Mouse (Mus musculus) forebrain, embryonic 10.5 days (tissue): ENCODE measurements around the gene Tsr2. TPM values are rescaled to one million over a fixed set of nuclear protein-coding genes. Genes with fewer than 3 reads are reported as not detected.

Experiments
- DNase-seq: peaks from one replicate; pipeline ENCODE4 v3.0.0-alpha.2; 2017; ENCODE audit warnings: low spot score; ENCODE audit errors: extremely low spot score
- H3K27ac ChIP-seq: fragments of 300-500 bp; sonication (generic); 2 replicates; pipeline ENCODE4 v1.5.1; 2016; ENCODE audit warnings: mild to moderate bottlenecking
- H3K27me3 ChIP-seq: fragments of 300-500 bp; sonication (generic); 2 replicates; pipeline ENCODE4 v1.6.1; 2016; ENCODE audit warnings: mild to moderate bottlenecking; ENCODE audit not compliant: poor library complexity, severe bottlenecking
- H3K36me3 ChIP-seq: fragments of 300-500 bp; sonication (generic); replicated peaks from 2 replicates; pipeline ENCODE4 v1.6.1; 2016; ENCODE audit warnings: mild to moderate bottlenecking, moderate library complexity
- H3K4me1 ChIP-seq: fragments of 300-500 bp; sonication (generic); 2 replicates; pipeline ENCODE4 v1.6.1; 2016
- H3K4me3 ChIP-seq: fragments of 300-500 bp; sonication (generic); 2 replicates; pipeline ENCODE4 v1.5.1; 2016; ENCODE audit warnings: mild to moderate bottlenecking, moderate library complexity
- H3K9me3 ChIP-seq: fragments of 300-500 bp; sonication (generic); 2 replicates; pipeline ENCODE4 v1.6.1; 2016; ENCODE audit warnings: mild to moderate bottlenecking, moderate library complexity
- WGBS: fragments of 180-500 bp; shearing (Covaris S2); methylation state at CpG from one replicate; pipeline ENCODE4 v1.1.7; 2016; 5-methylcytosine and 5-hydroxymethylcytosine counted together
- polyA plus RNA-seq: library from polyadenylated mRNA; unstranded; fragments of >200 nt; fragmentation: Nextera tagmentation; extraction: Ambion mirVana; gene quantifications from 2 replicates; pipeline ENCODE4 v1.2.1, GENCODE M21; 2016

The Tsr2 gene
- polyA plus RNA-seq, result 64.6 and 65.2 TPM in 2 replicates

- DNase-seq, result peak; percentile 63
- H3K4me3 ChIP-seq, result peak within 1 kb of the TSS; percentile 71
- peak within 1 kb of the TSS; percentile 87 for H3K27ac ChIP-seq
- H3K27me3 ChIP-seq, result peaks cover 34% of the 10 kb centered on the region
- H3K36me3 ChIP-seq, result peaks cover 9% of the 10 kb centered on the region
- no peaks in the 10 kb centered on the region for H3K9me3 ChIP-seq
- 22% methylated on average over 35 of the region's 35 CpGs for WGBS
- peaks cover 9% of the 10 kb centered on the region for H3K4me1 ChIP-seq
Measured at GRCm38 (mm10) chrX:151096171-151097058, at the start of gene Tsr2. Tsr2 (minus strand) TSS chrX:151096543.

- H3K27me3 ChIP-seq, result peaks cover 12% of the 10 kb centered on the region; the same call in 1 of the 2 replicates
- WGBS, result 26% methylated on average over 10 of the region's 10 CpGs
- H3K9me3 ChIP-seq, result no peaks in the 10 kb centered on the region
- H3K4me1 ChIP-seq, result no peaks in the 10 kb centered on the region
- H3K36me3 ChIP-seq, result no peaks in the 10 kb centered on the region
- no peak overlapping the region for H3K27ac ChIP-seq
- peak; percentile 15 for DNase-seq
- peak overlapping the region; percentile 30 for H3K4me3 ChIP-seq
Measured at GRCm38 (mm10) chrX:151132785-151133184, 36.4 kb upstream of the Tsr2 start.

- Histone ChIP-seq H3K4me1 (no peaks in the 10 kb centered on the region), H3K27me3 (peaks cover 14% of the 10 kb centered on the region; the same call in 1 of the 2 replicates), H3K36me3 (no peaks in the 10 kb centered on the region), H3K4me3 (no peak overlapping the region), H3K9me3 (no peaks in the 10 kb centered on the region), H3K27ac (no peak overlapping the region)
- WGBS, result 75% methylated on average over 3 of the region's 3 CpGs
- no peak for DNase-seq
Measured at GRCm38 (mm10) chrX:151130493-151130892, 34.1 kb upstream of the Tsr2 start.

GRCm38 (mm10) chrX:151123933-151124332 is 27.6 kb upstream of the Tsr2 start:
- H3K27me3 ChIP-seq, result peaks cover 11% of the 10 kb centered on the region
- no peak overlapping the region for H3K4me3 ChIP-seq
- H3K36me3 ChIP-seq, result no peaks in the 10 kb centered on the region
- no peaks in the 10 kb centered on the region for H3K9me3 ChIP-seq
- no peak for DNase-seq
- WGBS, result 69% methylated on average over 2 of the region's 2 CpGs
- H3K4me1 ChIP-seq, result no peaks in the 10 kb centered on the region
- H3K27ac ChIP-seq, result no peak overlapping the region

- H3K4me1 ChIP-seq, result no peaks in the 10 kb centered on the region
- no peaks in the 10 kb centered on the region for H3K9me3 ChIP-seq
- H3K4me3 ChIP-seq, result no peak overlapping the region
- H3K27me3 ChIP-seq, result peaks cover 13% of the 10 kb centered on the region
- 7% methylated on average over 2 of the region's 2 CpGs for WGBS
- DNase-seq, result no peak
- no peak overlapping the region for H3K27ac ChIP-seq
- no peaks in the 10 kb centered on the region for H3K36me3 ChIP-seq
Measured at GRCm38 (mm10) chrX:151117432-151117831, 21.1 kb upstream of the Tsr2 start.

- Histone ChIP-seq H3K27me3 (peaks cover 13% of the 10 kb centered on the region), H3K4me3 (no peak overlapping the region), H3K4me1 (no peaks in the 10 kb centered on the region), H3K9me3 (no peaks in the 10 kb centered on the region), H3K36me3 (no peaks in the 10 kb centered on the region), H3K27ac (no peak overlapping the region)
- no peak for DNase-seq
- 21% methylated on average over 7 of the region's 7 CpGs for WGBS
Measured at GRCm38 (mm10) chrX:151116795-151117194, 20.5 kb upstream of the Tsr2 start.

- 64% methylated on average over 7 of the region's 7 CpGs for WGBS
- Histone ChIP-seq H3K4me1 (peaks cover 9% of the 10 kb centered on the region), H3K27ac (no peak overlapping the region; the same call in 1 of the 2 replicates), H3K9me3 (no peaks in the 10 kb centered on the region), H3K4me3 (no peak overlapping the region), H3K36me3 (no peaks in the 10 kb centered on the region), H3K27me3 (peaks cover 28% of the 10 kb centered on the region)
- no peak for DNase-seq
Measured at GRCm38 (mm10) chrX:151107301-151108067, 11.1 kb upstream of the Tsr2 start.

GRCm38 (mm10) chrX:151087418-151087817 is 8.9 kb downstream of the Tsr2 start:
- Histone ChIP-seq H3K27ac (no peak overlapping the region), H3K27me3 (peaks cover 76% of the 10 kb centered on the region), H3K36me3 (peaks cover 89% of the 10 kb centered on the region), H3K4me1 (no peaks in the 10 kb centered on the region), H3K4me3 (no peak overlapping the region), H3K9me3 (no peaks in the 10 kb centered on the region)
- WGBS, result 89% methylated on average over 1 of the region's 1 CpGs
- DNase-seq, result no peak

GRCm38 (mm10) chrX:151085599-151085998 is 10.7 kb downstream of the Tsr2 start:
- Histone ChIP-seq H3K36me3 (peaks cover 86% of the 10 kb centered on the region), H3K4me3 (no peak overlapping the region), H3K4me1 (no peaks in the 10 kb centered on the region), H3K9me3 (no peaks in the 10 kb centered on the region), H3K27ac (no peak overlapping the region), H3K27me3 (peaks cover 65% of the 10 kb centered on the region)
- WGBS, result 87% methylated on average over 2 of the region's 2 CpGs
- DNase-seq, result no peak

GRCm38 (mm10) chrX:151076941-151077485 is 19.3 kb downstream of the Tsr2 start:
- WGBS, result 86% methylated on average over 4 of the region's 4 CpGs

GRCm38 (mm10) chrX:151076007-151076406 is 20.3 kb downstream of the Tsr2 start:
- 98% methylated on average over 5 of the region's 5 CpGs for WGBS
- Histone ChIP-seq H3K27me3 (peaks cover 52% of the 10 kb centered on the region), H3K27ac (no peak overlapping the region), H3K9me3 (no peaks in the 10 kb centered on the region), H3K4me3 (no peak overlapping the region), H3K36me3 (peaks cover 75% of the 10 kb centered on the region), H3K4me1 (no peaks in the 10 kb centered on the region)
- DNase-seq, result no peak

More at GRCm38 (mm10) chrX:151076941-151077485, 19.3 kb downstream of the Tsr2 start:
- H3K4me3 ChIP-seq, result no peak overlapping the region
- H3K9me3 ChIP-seq, result no peaks in the 10 kb centered on the region
- H3K4me1 ChIP-seq, result no peaks in the 10 kb centered on the region
- peaks cover 47% of the 10 kb centered on the region for H3K27me3 ChIP-seq
- no peak for DNase-seq
- H3K27ac ChIP-seq, result no peak overlapping the region
- peaks cover 71% of the 10 kb centered on the region for H3K36me3 ChIP-seq

GRCm38 (mm10) chrX:151067876-151068275 is 28.5 kb downstream of the Tsr2 start:
- no peak overlapping the region for H3K27ac ChIP-seq
- H3K9me3 ChIP-seq, result no peaks in the 10 kb centered on the region
- H3K27me3 ChIP-seq, result peaks cover 62% of the 10 kb centered on the region
- DNase-seq, result no peak
- peaks cover 69% of the 10 kb centered on the region for H3K36me3 ChIP-seq
- no peak overlapping the region for H3K4me3 ChIP-seq
- WGBS, result 91% methylated on average over 5 of the region's 5 CpGs
- H3K4me1 ChIP-seq, result no peaks in the 10 kb centered on the region
